Mouse (Mus musculus) ES-E14 (cell line): Measurements from ENCODE around the gene Ube2cbp.

Source experiments
- CHD2 ChIP-seq: IDR thresholded peaks from 2 replicates; pipeline ENCODE4 v1.6.1; 2014; ENCODE audit warnings: mild to moderate bottlenecking, low read depth, low read length, inconsistent platforms
- HCFC1 ChIP-seq: IDR thresholded peaks from 2 replicates; pipeline ENCODE4 v1.6.1; 2012; ENCODE audit warnings: low read length, inconsistent platforms, borderline replicate concordance; ENCODE audit not compliant: insufficient read depth
- MAFK ChIP-seq: IDR thresholded peaks from 2 replicates; pipeline ENCODE4 v1.6.1; 2014; ENCODE audit warnings: mild to moderate bottlenecking, low read depth, low read length, inconsistent platforms; ENCODE audit not compliant: insufficient read depth
- ZC3H11A ChIP-seq: IDR thresholded peaks from 2 replicates; pipeline ENCODE4 v1.6.1; 2012; ENCODE audit warnings: low read depth, mild to moderate bottlenecking, inconsistent platforms, low read length, borderline replicate concordance
- ZNF384 ChIP-seq: IDR thresholded peaks from 2 replicates; pipeline ENCODE4 v1.6.1; 2012; ENCODE audit warnings: low read depth, low read length, inconsistent platforms

- TF ChIP-seq HCFC1 (no peak), ZC3H11A (peak; percentile 70; the same call in 1 of the 2 replicates), ZNF384 (no peak), CHD2 (no peak), MAFK (no peak)
These were observed 13.1 kb downstream of the Ube2cbp start for GRCm38 (mm10) chr9:86451617-86452016.
